Mouse (Mus musculus) kidney, adult 2 months (tissue): ENCODE data around the gene Pgs1. TPM values are rescaled to one million over a fixed set of nuclear protein-coding genes. Genes with fewer than 3 reads are reported as not detected.

ENCODE experiments used
- DNase-seq: peaks from one replicate; pipeline ENCODE4 v3.0.0; 2021
- H3K27ac ChIP-seq: fragments of 200-500 bp; 2 replicates; pipeline ENCODE4 v1.5.1; 2012; ENCODE audit warnings: low read depth, low read length, control low read depth, inconsistent platforms; ENCODE audit not compliant: insufficient read depth
- H3K27me3 ChIP-seq: fragments of 200-500 bp; replicated peaks from 2 replicates; pipeline ENCODE4 v1.6.1; 2012; ENCODE audit warnings: mild to moderate bottlenecking, moderate library complexity, low read length, inconsistent platforms; ENCODE audit not compliant: control insufficient read depth, insufficient read depth
- H3K36me3 ChIP-seq: fragments of 200-500 bp; 2 replicates; pipeline ENCODE4 v1.6.1; 2012; ENCODE audit warnings: mild to moderate bottlenecking, moderate library complexity, low read length, inconsistent platforms; ENCODE audit not compliant: control insufficient read depth, insufficient read depth
- H3K4me1 ChIP-seq: fragments of 200-500 bp; 2 replicates; pipeline ENCODE4 v1.6.1; 2011; ENCODE audit warnings: low read length; ENCODE audit not compliant: control insufficient read depth, insufficient read depth
- H3K4me3 ChIP-seq: fragments of 200-500 bp; 2 replicates; pipeline ENCODE4 v1.5.1; 2011; ENCODE audit warnings: mild to moderate bottlenecking, low read depth, low read length, control low read depth; ENCODE audit not compliant: insufficient read depth
- CTCF ChIP-seq: fragments of 200-500 bp; conservative IDR thresholded peaks from 2 replicates; pipeline ENCODE4 v1.5.1; 2011; ENCODE audit warnings: low read depth, mild to moderate bottlenecking, control low read depth, low read length, moderate library complexity, mixed read lengths; ENCODE audit not compliant: insufficient read depth, insufficient read length
- POLR2A ChIP-seq: fragments of 200-500 bp; IDR thresholded peaks from one replicate; pipeline ENCODE4 v1.6.1; 2011; ENCODE audit warnings: low read depth, low read length, control low read depth
- WGBS: fragments of 180-500 bp; shearing (Covaris S2); methylation state at CpG from one replicate; pipeline ENCODE4 v1.1.7; 2018; 5-methylcytosine and 5-hydroxymethylcytosine counted together
- polyA plus RNA-seq: library from polyadenylated mRNA; depleted of rRNA; stranded (reverse); fragments of >200 nt; gene quantifications from 2 replicates; pipeline ENCODE4 v1.2.3, GENCODE M21; 2012

Pgs1 gene
- polyA plus RNA-seq, 1 experiment: 29.7 TPM

- no peak for DNase-seq
- 15% methylated on average over 9 of the region's 9 CpGs for WGBS
- TF ChIP-seq CTCF (no peak), POLR2A (no peak)
- Histone ChIP-seq H3K4me3 (peak overlapping the region; percentile 48), H3K27ac (peak overlapping the region; percentile 90), H3K36me3 (no peaks in the 10 kb centered on the region), H3K4me1 (peaks cover 20% of the 10 kb centered on the region; the same call in 1 of the 2 replicates), H3K27me3 (no peaks in the 10 kb centered on the region)
Measured at GRCm38 (mm10) chr11:117963872-117964271, 22.2 kb upstream of the Pgs1 start.

- WGBS: 39% methylated on average over 1 of the region's 1 CpGs
Measured at GRCm38 (mm10) chr11:117964294-117964693, 21.8 kb upstream of the Pgs1 start.

GRCm38 (mm10) chr11:117965052-117965451 lies 21.0 kb upstream of the Pgs1 start:
- no peaks in the 10 kb centered on the region for H3K36me3 ChIP-seq
- H3K27me3 ChIP-seq: no peaks in the 10 kb centered on the region
- no peak for TF ChIP-seq CTCF
- TF ChIP-seq POLR2A: no peak
- H3K4me3 ChIP-seq: no peak overlapping the region
- no peak for DNase-seq
- no peak overlapping the region for H3K27ac ChIP-seq
- WGBS: 69% methylated on average over 7 of the region's 7 CpGs
- peaks cover 20% of the 10 kb centered on the region; the same call in 1 of the 2 replicates for H3K4me1 ChIP-seq

More at GRCm38 (mm10) chr11:117964294-117964693, 21.8 kb upstream of the Pgs1 start:
- TF ChIP-seq CTCF (no peak), POLR2A (no peak)
- H3K27ac ChIP-seq: peak overlapping the region; percentile 90; the same call in 1 of the 2 replicates
- peaks cover 20% of the 10 kb centered on the region; the same call in 1 of the 2 replicates for H3K4me1 ChIP-seq
- H3K27me3 ChIP-seq: no peaks in the 10 kb centered on the region
- no peak for DNase-seq
- H3K36me3 ChIP-seq: no peaks in the 10 kb centered on the region
- H3K4me3 ChIP-seq: no peak overlapping the region

GRCm38 (mm10) chr11:117965561-117965981 lies 20.5 kb upstream of the Pgs1 start:
- WGBS: 65% methylated on average over 9 of the region's 9 CpGs
- Histone ChIP-seq H3K36me3 (no peaks in the 10 kb centered on the region), H3K4me1 (peaks cover 20% of the 10 kb centered on the region; the same call in 1 of the 2 replicates), H3K4me3 (no peak overlapping the region), H3K27ac (no peak overlapping the region), H3K27me3 (no peaks in the 10 kb centered on the region)
- TF ChIP-seq POLR2A (no peak), CTCF (no peak)
- no peak for DNase-seq

- TF ChIP-seq POLR2A (no peak), CTCF (no peak)
- H3K27ac ChIP-seq: no peak overlapping the region
- H3K36me3 ChIP-seq: no peaks in the 10 kb centered on the region
- H3K27me3 ChIP-seq: no peaks in the 10 kb centered on the region
- H3K4me1 ChIP-seq: peaks cover 20% of the 10 kb centered on the region; the same call in 1 of the 2 replicates
- DNase-seq: no peak
- no peak overlapping the region for H3K4me3 ChIP-seq
- 83% methylated on average over 7 of the region's 7 CpGs for WGBS
Measured at GRCm38 (mm10) chr11:117966506-117967100, 19.5 kb upstream of the Pgs1 start.

- H3K27ac ChIP-seq: no peak overlapping the region
- no peaks in the 10 kb centered on the region for H3K27me3 ChIP-seq
- no peak for DNase-seq
- H3K4me1 ChIP-seq: peaks cover 17% of the 10 kb centered on the region; the same call in 1 of the 2 replicates
- no peaks in the 10 kb centered on the region for H3K36me3 ChIP-seq
- TF ChIP-seq CTCF (no peak), POLR2A (no peak)
- 46% methylated on average over 34 of the region's 34 CpGs for WGBS
- peak overlapping the region; percentile 82 for H3K4me3 ChIP-seq
Measured at GRCm38 (mm10) chr11:117967249-117968015, 18.7 kb upstream of the Pgs1 start.
